Mouse (Mus musculus) testis, postnatal 14 days (tissue): ENCODE results near the gene Dnase2a.

Experiments used
- DNase-seq: peaks from one replicate; pipeline ENCODE4 v3.0.0; 2021; ENCODE audit warnings: low spot score

Gene Dnase2a

GRCm38 (mm10) chr8:84908421-84909161 lies at the start of gene Dnase2a:
Gene Dnase2a (plus strand): TSS chr8:84908560.
- peak; percentile 90 for DNase-seq

- DNase-seq: peak; percentile 90
Observed at GRCm38 (mm10) chr8:84871376-84872308, 36.7 kb upstream of the Dnase2a start, which contains the start of gene Syce2. Gene Syce2 (plus strand): TSS chr8:84872111.

GRCm38 (mm10) chr8:84872309-84872965 lies 35.9 kb upstream of the Dnase2a start:
- peak; percentile 76 for DNase-seq

GRCm38 (mm10) chr8:84873016-84873415 lies 35.3 kb upstream of the Dnase2a start:
- DNase-seq: no peak

GRCm38 (mm10) chr8:84874339-84874738 lies 34.0 kb upstream of the Dnase2a start:
- DNase-seq: no peak

- no peak for DNase-seq
Observed at GRCm38 (mm10) chr8:84877297-84878035, 30.9 kb upstream of the Dnase2a start.

- no peak for DNase-seq
Observed at GRCm38 (mm10) chr8:84878915-84879314, 29.4 kb upstream of the Dnase2a start.

- DNase-seq: no peak
Observed at GRCm38 (mm10) chr8:84884728-84885127, 23.6 kb upstream of the Dnase2a start.

- DNase-seq: no peak
Observed at GRCm38 (mm10) chr8:84888280-84888679, 20.1 kb upstream of the Dnase2a start.

- no peak for DNase-seq
Observed at GRCm38 (mm10) chr8:84889141-84889540, 19.2 kb upstream of the Dnase2a start.

- DNase-seq: no peak
Observed at GRCm38 (mm10) chr8:84892993-84893708, 15.2 kb upstream of the Dnase2a start.

GRCm38 (mm10) chr8:84893709-84894134 lies 14.6 kb upstream of the Dnase2a start, which contains the start of gene Gcdh:
Gene Gcdh (minus strand): TSS chr8:84893921.
- DNase-seq: peak; percentile 88

GRCm38 (mm10) chr8:84895963-84896362 lies 12.4 kb upstream of the Dnase2a start:
- DNase-seq: no peak

GRCm38 (mm10) chr8:84901071-84901470 lies 7.3 kb upstream of the Dnase2a start:
- no peak for DNase-seq

- no peak for DNase-seq
Observed at GRCm38 (mm10) chr8:84901752-84902151, 6.6 kb upstream of the Dnase2a start, which contains the start of gene Klf1. Gene Klf1 (plus strand): TSS chr8:84901928.

GRCm38 (mm10) chr8:84902367-84902919 lies 5.9 kb upstream of the Dnase2a start:
- DNase-seq: no peak

GRCm38 (mm10) chr8:84902920-84903661 lies 5.3 kb upstream of the Dnase2a start:
- peak; percentile 88 for DNase-seq

GRCm38 (mm10) chr8:84904351-84904750 lies 4.0 kb upstream of the Dnase2a start:
- DNase-seq: no peak

GRCm38 (mm10) chr8:84907037-84907436 lies 1.3 kb upstream of the Dnase2a start:
- DNase-seq: no peak

- DNase-seq: no peak
Observed at GRCm38 (mm10) chr8:84907493-84907892, 867 bp upstream of the Dnase2a start.
